Mouse (Mus musculus) adrenal gland, adult 2 months (tissue): Measurements from ENCODE around the gene Gck. TPM values are rescaled to one million over a fixed set of nuclear protein-coding genes. Genes with fewer than 3 reads are reported as not detected.
"Not testable (repeated sequence)": the region's sequence is repeated elsewhere in the genome, so short reads cannot be mapped to it uniquely, and the experiment has no call there.

Experiments
- DNase-seq: peaks from one replicate; pipeline ENCODE4 v3.0.0; 2021
- polyA plus RNA-seq: library from polyadenylated mRNA; depleted of rRNA; stranded (reverse); fragments of >200 nt; gene quantifications from 2 replicates; pipeline ENCODE4 v1.2.3, GENCODE M21; 2012
- total RNA-seq, 2 experiments: library from RNA; stranded (reverse); gene quantifications; 2 replicates each; pipeline ENCODE4 v1.2.3; 2021

The Gck gene
- total and polyA plus RNA-seq, 3 experiments: 1.2 to 3.7 (median 2.5) TPM

DNA sequence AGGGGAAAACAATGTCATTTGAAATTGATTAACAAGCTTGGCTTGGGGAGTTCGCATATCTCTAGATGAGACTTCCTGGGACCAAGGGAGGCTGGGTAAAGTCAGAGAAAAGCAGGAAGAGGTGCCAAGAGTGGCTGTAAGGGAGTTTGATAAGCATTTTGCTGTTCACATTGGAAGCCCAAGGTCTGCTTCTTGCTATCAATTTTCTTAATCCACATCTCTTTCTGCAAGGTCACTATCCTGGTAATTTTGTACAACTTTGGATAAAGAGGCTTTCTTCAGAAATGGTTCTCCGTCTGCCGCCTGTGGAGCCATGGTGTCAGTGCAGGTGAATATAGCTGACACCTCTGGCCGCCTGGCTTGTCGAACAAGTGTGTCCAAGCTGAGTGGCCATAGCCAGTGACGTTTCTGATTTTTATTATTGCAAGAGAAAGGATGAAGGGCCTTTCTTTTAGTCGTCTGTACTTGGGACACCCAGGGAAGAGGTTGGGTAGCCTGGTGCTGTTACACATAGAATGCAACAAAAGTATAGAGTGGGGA lies 5.2 kb upstream of the Gck start:
- DNase-seq: no peak

DNA sequence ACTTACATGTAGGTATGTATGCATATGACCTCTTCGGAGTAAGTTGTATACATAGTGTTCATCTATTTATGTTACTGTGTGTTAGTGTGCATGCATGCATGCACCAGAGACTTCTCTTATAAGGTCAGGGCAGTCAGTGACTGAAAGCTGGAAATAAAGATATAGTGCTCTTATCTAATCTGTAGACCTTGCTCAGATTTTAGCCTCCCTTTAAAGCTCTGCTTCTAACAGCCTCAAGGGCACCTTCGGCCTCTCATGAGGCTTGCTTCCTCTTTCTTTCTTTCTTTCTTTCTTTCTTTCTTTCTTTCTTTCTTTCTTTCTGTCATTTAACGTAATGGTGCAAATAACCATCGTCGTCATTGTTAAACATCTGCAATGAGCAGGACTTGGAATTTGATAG lies 4.6 kb upstream of the Gck start:
- DNase-seq: no peak

DNA sequence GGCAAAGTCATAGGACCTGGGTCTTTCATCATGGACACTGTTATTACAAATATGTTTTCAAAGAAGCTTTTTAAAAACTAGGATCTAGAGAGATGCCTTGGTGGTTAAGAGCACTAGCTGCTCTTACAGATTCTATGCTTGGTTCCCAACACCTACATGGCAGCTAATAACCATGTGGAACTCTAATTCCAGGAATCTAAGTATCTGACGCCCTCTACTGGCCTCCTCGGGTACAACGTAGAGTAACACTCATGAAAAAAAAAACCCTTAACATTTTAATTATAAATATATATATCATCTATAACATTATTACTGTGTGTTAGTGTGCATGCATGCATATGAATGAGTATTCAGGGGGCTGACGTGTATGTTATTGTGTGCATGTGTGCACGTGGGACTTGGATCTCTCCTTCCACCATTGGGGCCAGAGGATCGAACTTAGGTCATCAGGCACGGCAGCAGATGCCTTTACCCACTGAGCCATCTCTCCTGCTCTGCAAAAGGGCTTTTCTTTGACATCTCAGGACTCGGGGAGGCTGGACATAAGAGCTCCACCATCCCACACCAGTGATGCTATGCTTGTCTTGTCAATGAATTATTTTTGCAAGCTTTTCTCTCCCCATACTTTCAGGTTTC lies 3.4 kb upstream of the Gck start:
- peak; percentile 32 for DNase-seq

DNA sequence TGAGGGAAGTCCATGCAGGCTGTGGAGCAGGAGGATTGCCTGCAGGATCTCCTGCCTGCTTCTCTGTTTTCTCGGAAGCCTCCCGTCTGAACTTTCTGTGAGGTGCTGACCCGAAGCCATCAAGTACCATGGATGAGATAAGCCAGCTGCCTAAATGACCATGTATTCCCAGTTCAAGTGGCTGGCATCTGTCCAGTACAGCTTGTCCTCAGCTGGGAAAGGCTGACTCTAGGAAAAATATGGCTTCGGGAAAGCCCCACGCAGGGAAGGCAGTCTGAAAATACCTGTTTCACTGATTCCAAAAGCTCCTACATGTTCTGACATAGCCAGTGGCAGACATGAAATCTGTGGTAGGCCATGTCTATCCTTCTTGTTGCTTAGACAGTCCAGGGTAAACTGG lies 2.6 kb upstream of the Gck start:
- peak; percentile 49 for DNase-seq

DNA sequence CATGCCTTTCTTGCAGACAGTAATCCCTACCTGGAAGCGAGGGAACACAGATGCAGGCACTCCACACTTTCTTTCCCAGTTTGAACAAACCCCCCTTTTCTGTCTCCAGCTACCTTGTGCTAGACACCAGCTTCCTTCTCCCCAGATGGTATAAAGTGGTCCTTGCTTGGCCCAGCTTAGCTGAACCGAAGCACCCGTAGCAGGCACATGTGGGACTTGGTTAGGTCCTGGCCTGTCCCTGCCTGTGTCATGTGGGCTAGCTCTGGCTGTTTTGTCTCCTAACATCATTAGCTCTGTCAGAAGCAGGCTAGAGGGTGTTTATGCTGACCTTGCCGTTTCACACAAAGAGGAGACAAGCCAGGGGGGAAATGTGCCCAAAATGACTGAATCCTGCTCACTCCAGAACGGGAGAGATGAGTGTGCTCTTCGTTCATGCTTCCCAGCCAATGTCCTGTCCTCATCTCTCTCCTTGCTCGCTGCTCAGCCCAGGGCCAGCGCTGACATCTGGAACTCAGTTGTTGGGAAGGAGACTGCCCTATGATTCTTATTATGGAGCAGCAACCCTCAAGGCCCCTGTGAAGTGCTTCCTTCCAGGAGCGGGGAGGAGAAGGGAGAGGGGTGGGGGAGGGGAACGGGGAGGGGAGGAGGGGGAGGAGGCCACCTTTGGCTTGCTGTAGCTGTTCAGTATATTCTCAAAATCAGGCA lies 1.2 kb downstream of the Gck start:
- DNase-seq: no peak

DNA sequence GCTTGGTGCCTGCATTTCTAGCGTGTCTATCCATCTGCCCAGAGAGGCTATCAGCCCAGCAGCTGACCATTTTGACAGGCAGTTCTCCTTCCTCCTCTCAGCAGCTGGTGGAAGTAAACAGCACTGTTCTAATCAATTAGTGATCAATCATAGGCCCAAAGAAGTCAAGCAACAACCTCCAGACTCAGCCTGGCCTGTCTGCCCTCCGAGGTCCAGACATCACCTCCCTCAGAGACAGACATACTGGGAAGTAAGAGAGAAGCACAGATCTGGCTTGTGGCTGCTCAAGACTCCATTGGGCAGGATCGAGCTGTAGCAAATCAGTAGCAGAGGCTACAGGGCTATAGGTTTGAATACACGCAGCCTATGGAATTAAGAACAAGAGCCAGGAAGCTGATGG lies 2.1 kb downstream of the Gck start:
- DNase-seq: no peak

DNA sequence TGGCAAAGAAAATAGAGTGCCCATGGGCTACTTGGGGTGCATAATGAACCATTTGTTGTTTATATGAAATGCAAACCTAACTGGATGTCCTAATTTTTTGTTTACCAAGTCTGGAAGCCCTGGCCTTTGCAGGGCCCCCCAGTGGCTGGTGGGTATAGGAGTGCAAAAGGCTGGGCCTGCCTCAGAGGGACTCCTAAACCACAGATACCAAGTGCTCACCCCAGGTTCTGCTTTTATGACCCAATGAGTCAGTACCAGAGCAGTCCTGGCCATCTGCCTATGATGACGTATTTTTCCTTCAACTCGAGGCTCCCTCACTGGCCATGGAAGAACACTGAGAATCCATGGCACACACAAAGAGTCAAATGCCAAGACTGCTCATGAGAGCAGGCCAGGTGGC lies 4.8 kb downstream of the Gck start:
- DNase-seq: peak; percentile 84

DNA sequence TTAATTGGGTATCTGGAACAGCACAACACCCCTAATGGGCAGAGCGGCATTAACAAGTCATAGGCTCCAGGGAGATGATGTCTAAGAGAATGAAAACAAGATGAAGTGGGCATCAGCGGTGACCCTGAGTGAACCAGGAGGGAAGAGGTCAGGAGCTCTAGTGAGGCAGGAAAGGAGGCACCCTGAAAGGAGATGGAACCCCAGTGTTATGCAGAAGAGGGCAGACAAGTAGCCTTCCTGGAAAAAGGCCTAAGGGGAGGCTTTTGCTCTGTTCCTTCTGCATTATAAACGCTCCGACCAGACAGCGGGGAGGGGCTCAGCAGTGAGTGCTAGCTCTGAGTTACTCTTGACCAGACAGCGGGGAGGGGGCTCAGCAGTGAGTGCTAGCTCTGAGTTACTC lies 6.9 kb downstream of the Gck start:
- no peak for DNase-seq

DNA sequence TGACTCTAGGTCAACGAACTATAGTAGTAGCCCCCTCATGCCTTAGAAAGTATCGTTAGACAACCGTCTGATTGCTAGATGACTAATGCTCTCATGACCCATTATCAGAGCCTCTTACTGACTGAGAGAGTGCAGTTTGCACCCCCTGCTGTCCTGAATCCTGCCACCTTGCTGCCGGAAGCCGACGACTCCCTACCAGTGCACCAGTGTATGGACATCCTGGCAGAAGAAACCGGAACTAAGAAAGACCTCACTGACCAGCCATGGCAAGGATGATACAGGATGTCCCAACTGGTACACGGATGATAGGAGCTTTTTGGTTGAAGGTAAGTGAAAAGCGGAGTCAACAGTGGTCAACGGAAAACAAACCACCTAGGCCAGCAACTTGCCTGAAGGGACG lies 15.3 kb downstream of the Gck start:
- DNase-seq: not testable (repeated sequence)

DNA sequence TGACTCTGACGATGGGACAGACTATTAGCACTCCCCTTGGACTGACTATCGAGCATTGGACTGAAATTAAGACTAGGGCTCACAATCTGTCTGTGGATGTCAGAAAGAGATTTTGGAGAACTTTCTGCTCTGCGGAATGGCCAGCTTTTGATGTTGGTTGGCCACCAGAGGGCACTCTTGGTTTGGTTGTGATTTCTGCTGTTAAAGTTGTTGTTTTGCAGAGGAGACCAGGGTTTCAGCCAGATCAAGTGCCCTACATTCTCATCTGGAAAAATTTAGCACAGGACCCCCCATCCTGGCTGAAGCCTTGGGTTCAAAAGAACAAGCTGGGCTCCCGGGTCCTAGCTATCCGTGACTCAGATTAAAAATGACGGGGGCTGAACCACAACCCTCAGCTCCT lies 17.9 kb downstream of the Gck start:
- not testable (repeated sequence) for DNase-seq

DNA sequence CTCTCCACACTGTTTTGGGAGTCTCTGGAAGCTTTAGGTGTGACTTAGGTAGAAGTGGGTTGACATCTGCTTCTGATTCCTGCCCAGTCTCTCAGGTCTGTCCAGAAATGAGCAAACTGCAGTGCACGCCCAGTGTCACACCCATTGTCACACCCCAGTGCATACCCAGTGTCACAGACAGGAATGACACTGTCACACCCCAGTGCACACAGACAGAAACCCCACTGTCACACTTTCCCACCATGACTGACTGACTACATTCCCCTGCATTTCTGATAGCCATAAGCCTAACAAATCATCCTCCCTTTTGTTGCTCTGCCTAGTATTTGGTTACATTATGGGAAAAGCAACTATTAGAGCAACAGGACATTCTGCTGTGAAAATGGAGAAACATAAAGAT lies 19.3 kb downstream of the Gck start:
- DNase-seq: no peak

DNA sequence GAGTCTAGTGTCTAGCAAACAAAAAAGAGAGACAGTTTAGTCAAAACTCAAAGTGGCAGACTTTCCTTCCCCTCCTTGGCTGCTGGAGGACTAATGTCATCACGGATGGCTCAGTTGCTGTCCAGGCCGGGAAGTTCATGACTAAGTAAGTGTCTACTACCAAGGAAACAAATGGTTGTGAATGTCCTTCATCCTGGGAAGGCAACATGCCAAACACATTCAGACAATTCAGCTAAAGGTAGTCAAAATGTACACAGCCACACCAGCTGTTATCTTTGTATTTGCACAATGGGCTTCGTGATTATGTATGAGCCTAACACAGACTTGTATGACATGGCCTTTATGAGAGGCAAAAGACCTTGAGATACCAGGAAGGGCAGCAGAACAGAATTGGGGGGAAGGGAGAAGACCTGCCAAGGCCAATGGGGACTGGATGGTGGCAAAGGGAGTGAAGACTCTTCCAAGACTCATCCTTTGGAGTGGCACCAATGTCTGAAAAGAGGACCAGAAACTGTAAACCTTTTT lies 23.1 kb downstream of the Gck start:
- peak; percentile 55 for DNase-seq

DNA sequence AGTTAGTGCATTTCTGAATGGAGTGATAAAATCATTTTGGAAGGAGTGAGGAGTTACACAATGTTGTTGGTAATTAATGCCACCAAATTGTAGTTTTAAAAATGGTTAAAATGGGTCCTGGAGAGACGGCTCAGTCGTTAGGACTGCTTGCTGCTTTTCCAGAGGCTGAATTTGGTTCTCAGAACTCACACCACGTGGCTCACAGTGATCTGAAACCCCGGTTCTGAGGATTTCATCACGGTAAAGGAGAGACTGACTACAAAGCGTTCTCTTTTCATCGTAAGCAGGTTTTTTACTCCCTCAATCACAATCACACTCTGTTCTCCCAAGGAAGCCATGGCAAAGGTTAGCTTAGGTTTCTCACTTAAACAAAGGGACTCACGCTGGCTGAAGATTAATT lies 25.2 kb downstream of the Gck start:
- no peak for DNase-seq

DNA sequence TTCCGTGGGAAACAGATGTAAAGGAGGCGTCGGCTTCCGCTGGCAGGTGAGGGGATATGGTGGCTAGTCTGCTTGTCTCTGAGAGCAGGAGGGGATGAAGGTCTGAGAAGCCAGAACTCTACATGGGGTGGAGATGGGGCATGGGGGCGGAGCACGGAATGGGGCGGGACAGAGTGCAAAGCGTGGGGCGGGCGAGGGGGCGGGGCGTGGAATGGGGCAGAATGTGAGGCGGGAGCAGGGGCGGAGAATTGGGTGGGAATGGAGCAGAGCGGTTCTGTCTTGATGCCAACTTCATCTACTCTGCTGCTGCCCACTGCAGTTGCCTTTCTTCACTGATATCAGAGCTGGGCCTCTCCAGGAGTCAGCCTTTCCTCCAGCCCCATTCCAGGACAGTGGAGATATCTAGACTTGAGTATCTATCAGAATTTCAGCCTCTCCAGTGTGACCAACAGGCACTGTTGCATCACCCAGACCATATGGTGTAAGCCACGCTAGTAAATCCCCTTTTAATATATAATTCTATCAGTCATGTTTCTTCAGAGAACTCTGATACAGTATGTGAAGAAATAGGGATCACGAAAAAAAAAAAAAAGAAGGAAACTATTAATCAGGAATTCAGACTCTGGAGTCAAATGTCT lies 29.4 kb downstream of the Gck start:
- no peak for DNase-seq

DNA sequence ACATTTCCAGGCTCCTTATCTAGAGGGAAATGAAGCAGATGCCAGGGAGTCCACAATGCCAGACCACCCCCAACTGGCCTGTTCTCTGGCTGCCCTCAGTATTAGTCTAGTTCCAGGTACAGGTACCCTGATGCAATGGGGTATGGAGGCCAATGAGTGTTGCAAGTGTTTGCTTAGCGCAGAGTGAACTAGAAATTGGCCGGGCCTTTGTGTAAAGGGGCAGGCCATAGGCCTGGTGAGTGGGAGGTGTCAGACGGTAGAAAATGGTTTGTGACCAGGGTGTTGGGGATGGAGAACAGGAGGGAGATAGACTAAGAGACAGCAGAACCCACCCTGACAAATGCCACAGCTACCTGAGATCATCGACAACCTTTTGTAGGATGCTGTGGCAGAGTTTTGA lies 30.3 kb downstream of the Gck start:
- peak; percentile 36 for DNase-seq

DNA sequence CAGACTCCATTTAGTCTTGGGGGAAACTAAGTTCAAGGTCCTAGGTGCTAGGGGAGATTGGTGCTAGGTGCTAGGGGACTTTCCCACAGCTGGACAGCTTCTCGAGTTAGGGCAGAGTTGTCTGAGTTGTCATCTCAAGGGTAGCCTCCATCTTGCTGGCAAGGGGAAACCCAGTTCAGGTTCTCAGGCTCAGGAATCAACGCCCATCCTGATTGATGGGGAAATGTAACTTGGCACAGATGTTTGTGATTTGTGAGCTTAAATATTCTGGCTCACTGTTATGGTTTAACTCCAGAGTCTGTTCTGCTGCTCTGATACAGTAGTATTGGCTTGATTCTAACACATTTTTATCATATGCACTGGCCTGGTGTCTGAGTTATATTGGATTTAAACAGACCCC lies 31.8 kb downstream of the Gck start:
- no peak for DNase-seq

DNA sequence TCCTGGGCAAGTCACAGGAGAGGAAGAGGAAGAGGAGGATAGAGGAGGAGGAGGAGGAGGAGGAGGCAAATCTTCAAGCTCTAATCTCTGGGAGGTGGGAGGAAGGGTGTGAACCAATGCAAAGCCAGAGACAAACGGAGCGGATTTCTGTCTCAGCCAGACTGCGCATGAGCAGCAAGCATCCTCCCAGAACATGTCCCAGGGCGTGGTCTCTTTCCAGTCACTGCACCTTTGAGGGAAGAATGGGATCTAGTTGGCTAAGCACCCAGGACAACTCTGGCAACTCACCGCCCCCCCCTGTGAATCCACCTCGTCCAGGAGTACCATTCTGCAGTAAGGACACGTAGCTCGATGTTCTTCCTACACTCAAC lies 33.7 kb downstream of the Gck start:
- DNase-seq: no peak

DNA sequence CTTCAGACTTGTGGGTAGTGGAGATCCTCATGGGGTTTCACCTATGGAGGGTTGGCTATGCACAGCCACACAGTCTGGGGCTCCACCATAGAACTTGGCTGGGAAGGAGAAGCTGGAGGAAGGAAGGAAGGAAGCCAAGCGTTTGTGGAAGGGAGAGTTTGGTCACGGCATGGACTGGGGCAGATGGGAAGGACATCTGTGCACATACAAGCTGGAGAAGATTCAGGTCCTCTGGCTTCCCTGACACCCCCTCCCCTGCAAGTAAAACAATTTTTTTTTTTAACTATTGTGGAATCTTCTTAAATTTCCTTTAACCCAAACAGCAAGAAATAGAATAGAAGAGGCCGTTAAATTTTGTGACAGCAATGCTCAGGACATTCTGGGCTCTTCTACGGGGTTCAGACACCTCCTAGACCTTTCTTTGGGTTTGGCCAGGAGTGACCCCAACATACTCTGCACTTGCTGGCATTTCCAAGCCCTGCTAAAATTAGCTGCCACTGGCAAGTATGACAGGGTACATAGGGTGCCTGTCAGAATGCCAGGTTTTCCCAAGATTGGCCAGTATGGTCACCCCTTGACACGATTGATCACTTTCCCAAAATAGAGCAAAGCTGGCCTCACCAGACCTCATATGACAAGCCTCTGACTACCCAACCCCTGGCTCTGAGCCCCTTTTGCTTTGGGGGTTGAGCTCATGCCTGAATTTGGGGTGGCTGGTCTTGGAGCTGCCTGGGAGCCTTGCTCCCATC lies 34.3 kb downstream of the Gck start:
- peak; percentile 36 for DNase-seq

DNA sequence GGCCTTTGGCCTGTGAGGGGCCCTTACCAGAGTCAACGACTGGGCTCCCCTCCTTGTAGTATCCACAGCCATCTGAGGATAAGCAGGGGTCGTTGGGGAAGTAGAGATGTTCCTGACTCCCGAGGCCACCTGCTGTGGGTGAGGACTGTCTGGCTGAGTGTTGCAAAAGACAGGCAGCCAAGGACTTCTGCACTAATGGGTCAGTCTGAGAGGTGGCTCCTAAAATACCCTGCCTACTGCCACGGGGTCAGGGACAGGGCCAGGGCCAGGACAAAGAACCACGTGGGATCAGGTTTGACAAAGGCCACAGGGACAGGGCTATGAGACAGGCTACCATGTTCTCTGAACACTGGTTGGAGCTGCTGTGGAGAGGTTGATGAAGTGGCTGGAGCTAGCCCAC lies 34.9 kb downstream of the Gck start:
- peak; percentile 36 for DNase-seq

DNA sequence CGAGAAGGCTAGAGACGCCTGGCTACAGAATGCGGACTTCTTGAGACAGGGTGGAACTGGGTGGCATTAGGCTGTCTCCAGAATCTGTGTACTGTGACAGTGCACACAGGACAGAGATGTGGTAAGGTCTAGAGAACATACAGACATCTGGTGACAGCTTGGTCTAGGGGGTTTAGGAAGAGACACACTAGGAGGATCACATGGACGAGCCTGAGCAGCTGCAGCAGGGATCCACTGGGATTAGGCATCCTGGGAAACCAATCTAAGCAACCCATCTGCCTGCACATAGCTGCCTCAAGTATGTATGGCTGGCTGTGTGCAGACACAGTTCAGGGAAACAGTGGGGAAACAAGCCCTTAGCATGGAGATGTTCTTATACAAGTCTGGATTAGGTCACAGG lies 35.9 kb downstream of the Gck start:
- DNase-seq: no peak

DNA sequence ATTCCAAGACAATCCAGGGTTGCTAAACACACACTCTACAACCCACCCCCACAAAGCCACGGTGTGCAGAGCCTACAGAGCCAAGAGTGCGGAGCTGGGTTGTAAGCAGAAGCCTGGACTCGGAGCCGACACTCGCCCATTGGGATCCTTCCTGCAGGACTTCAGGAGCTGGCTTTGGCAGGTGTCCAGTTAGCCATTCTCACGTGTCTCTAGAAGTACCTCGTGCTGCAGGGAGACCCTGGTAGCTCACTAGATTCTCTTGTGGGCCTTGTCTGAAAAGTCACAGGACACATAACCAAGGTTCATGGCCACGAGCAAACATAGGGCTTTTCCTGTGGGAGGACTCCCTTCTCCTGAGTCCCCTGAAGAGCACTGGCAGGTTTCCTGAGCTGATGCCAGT lies 36.6 kb downstream of the Gck start:
- no peak for DNase-seq

DNA sequence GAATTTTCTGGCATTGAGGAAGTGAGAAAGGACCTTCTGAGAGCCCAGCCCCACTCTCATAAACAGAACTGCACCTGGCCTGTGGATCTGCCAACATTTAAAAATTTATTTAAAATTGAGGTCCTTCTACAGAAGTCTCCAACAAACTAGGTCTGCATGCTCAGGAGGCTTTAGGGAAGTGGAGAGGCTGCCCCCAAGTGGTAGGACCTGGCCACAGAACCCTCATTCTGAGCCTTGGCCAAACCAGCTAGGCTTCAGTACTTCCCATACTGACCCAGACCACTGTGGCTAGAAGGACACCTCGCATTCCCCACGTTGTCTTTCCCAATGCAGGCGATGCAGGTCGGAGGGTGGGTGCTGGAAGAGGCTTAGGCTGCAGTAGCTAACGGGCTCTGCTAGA lies 37.2 kb downstream of the Gck start:
- peak; percentile 62 for DNase-seq

DNA sequence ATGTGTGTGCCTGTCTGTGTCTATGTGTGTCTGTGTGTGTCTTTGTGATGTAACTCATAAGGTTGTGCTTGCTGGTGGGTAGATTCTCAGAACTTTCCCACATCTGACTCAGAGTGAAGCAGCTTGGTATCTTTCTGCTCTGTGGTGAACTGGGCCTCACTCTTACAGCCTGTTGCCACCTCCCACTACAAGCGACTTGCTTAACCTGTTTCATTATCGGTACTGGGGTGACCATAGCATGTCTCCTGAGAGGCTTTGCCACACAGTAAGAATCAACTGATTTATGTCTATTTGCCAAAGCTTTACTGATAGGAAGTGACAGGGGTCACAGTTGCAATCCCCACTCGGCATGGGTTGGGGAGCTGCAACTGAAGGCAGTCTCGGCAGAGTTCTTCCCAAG lies 41.2 kb downstream of the Gck start:
- DNase-seq: no peak
